Mouse (Mus musculus): ENCODE measurements at regions not wholly inside any gene's neighbourhood (a gene's known extent, or its start where the extent isn't known, plus 50 kb on each side); places are given as distances from the start of the nearest gene placed in this dataset.

GRCm38 (mm10) chr1:83870853-83871567 lies 463.0 kb upstream of the Sphkap start:
- peak; percentile 77 for DNase-seq (ENCODE audit: low read depth)
- TF ChIP-seq CTCF (IDR thresholded peaks at IDR 0.05; ENCODE audit: borderline replicate concordance, extremely low read depth, insufficient read depth, insufficient read length), result no peak
- no peak for TF ChIP-seq POLR2A (IDR thresholded peaks at IDR 0.05; ENCODE audit: borderline replicate concordance, extremely low read depth, insufficient read depth, insufficient read length, poor library complexity, severe bottlenecking)

- no peak for DNase-seq (ENCODE audit: low read depth)
Observed at GRCm38 (mm10) chr1:83869046-83869445, 461.0 kb upstream of the Sphkap start.

GRCm38 (mm10) chr1:83862541-83862940 lies 454.5 kb upstream of the Sphkap start:
- no peak for TF ChIP-seq CTCF (IDR thresholded peaks at IDR 0.05; ENCODE audit: borderline replicate concordance, extremely low read depth, insufficient read depth, insufficient read length)
- no peak for DNase-seq (ENCODE audit: low read depth)

More at GRCm38 (mm10) chr1:83869046-83869445, 461.0 kb upstream of the Sphkap start:
- TF ChIP-seq CTCF (IDR thresholded peaks at IDR 0.05; ENCODE audit: borderline replicate concordance, extremely low read depth, insufficient read depth, insufficient read length) (no peak), POLR2A (IDR thresholded peaks at IDR 0.05; ENCODE audit: borderline replicate concordance, extremely low read depth, insufficient read depth, insufficient read length, poor library complexity, severe bottlenecking) (no peak)

- TF ChIP-seq POLR2A (IDR thresholded peaks at IDR 0.05; ENCODE audit: borderline replicate concordance, extremely low read depth, insufficient read depth, insufficient read length, poor library complexity, severe bottlenecking) (no peak), CTCF (IDR thresholded peaks at IDR 0.05; ENCODE audit: borderline replicate concordance, extremely low read depth, insufficient read depth, insufficient read length) (no peak)
- DNase-seq (ENCODE audit: low read depth), result no peak
Observed at GRCm38 (mm10) chr1:83862128-83862527, 454.1 kb upstream of the Sphkap start.

GRCm38 (mm10) chr1:83859732-83860424 lies 451.9 kb upstream of the Sphkap start:
- no peak for DNase-seq (ENCODE audit: low read depth)

GRCm38 (mm10) chr1:83853996-83854395 lies 446.0 kb upstream of the Sphkap start:
- TF ChIP-seq POLR2A (IDR thresholded peaks at IDR 0.05; ENCODE audit: borderline replicate concordance, extremely low read depth, insufficient read depth, insufficient read length, poor library complexity, severe bottlenecking), result no peak
- no peak for TF ChIP-seq CTCF (IDR thresholded peaks at IDR 0.05; ENCODE audit: borderline replicate concordance, extremely low read depth, insufficient read depth, insufficient read length)
- no peak for DNase-seq (ENCODE audit: low read depth)

More at GRCm38 (mm10) chr1:83859732-83860424, 451.9 kb upstream of the Sphkap start:
- TF ChIP-seq CTCF (IDR thresholded peaks at IDR 0.05; ENCODE audit: borderline replicate concordance, extremely low read depth, insufficient read depth, insufficient read length) (no peak), POLR2A (IDR thresholded peaks at IDR 0.05; ENCODE audit: borderline replicate concordance, extremely low read depth, insufficient read depth, insufficient read length, poor library complexity, severe bottlenecking) (no peak)

GRCm38 (mm10) chr1:83851081-83851480 lies 443.1 kb upstream of the Sphkap start:
- DNase-seq (ENCODE audit: low read depth), result peak; percentile 36
- no peak for TF ChIP-seq POLR2A (IDR thresholded peaks at IDR 0.05; ENCODE audit: borderline replicate concordance, extremely low read depth, insufficient read depth, insufficient read length, poor library complexity, severe bottlenecking)
- no peak for TF ChIP-seq CTCF (IDR thresholded peaks at IDR 0.05; ENCODE audit: borderline replicate concordance, extremely low read depth, insufficient read depth, insufficient read length)

GRCm38 (mm10) chr1:83848414-83848813 lies 440.4 kb upstream of the Sphkap start:
- DNase-seq (ENCODE audit: low read depth), result peak; percentile 49
- TF ChIP-seq POLR2A (IDR thresholded peaks at IDR 0.05; ENCODE audit: borderline replicate concordance, extremely low read depth, insufficient read depth, insufficient read length, poor library complexity, severe bottlenecking) (no peak), CTCF (IDR thresholded peaks at IDR 0.05; ENCODE audit: borderline replicate concordance, extremely low read depth, insufficient read depth, insufficient read length) (no peak)

- TF ChIP-seq CTCF (IDR thresholded peaks at IDR 0.05; ENCODE audit: borderline replicate concordance, extremely low read depth, insufficient read depth, insufficient read length) (no peak), POLR2A (IDR thresholded peaks at IDR 0.05; ENCODE audit: borderline replicate concordance, extremely low read depth, insufficient read depth, insufficient read length, poor library complexity, severe bottlenecking) (no peak)
- peak; percentile 50 for DNase-seq (ENCODE audit: low read depth)
Observed at GRCm38 (mm10) chr1:83847992-83848391, 440.0 kb upstream of the Sphkap start.

GRCm38 (mm10) chr1:83844827-83845379 lies 436.9 kb upstream of the Sphkap start:
- DNase-seq (ENCODE audit: low read depth), result peak; percentile 38
- no peak for TF ChIP-seq POLR2A (IDR thresholded peaks at IDR 0.05; ENCODE audit: borderline replicate concordance, extremely low read depth, insufficient read depth, insufficient read length, poor library complexity, severe bottlenecking)
- TF ChIP-seq CTCF (IDR thresholded peaks at IDR 0.05; ENCODE audit: borderline replicate concordance, extremely low read depth, insufficient read depth, insufficient read length), result no peak

- peak; percentile 24 for DNase-seq (ENCODE audit: low read depth)
- TF ChIP-seq POLR2A (IDR thresholded peaks at IDR 0.05; ENCODE audit: borderline replicate concordance, extremely low read depth, insufficient read depth, insufficient read length, poor library complexity, severe bottlenecking) (no peak), CTCF (IDR thresholded peaks at IDR 0.05; ENCODE audit: borderline replicate concordance, extremely low read depth, insufficient read depth, insufficient read length) (no peak)
Observed at GRCm38 (mm10) chr1:83835965-83836364, 428.0 kb upstream of the Sphkap start.

All from brain, embryonic 14.5 days (tissue).